ENCODE assay signal across 15 mouse cellular contexts in the genomic region with DNA sequence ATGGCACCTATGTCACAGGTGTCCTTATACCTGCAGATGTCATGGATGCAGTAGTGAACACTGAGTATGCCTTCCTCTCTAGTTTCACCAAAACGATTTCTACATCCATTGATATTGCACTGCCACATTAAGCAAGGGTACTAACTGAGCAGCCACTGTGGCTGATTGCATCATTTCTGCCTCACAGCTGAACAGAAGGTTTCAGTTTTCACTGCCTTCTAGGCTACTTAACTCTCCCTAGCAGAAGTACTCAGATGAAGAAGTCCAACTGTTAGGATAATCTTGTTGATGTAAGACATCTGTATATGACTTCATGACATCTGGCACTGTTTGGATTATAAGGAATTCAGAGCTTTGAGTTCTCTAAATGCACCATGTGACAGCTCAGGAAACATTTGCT.
DNase-seq lines count a peak whose midpoint lies in the region; ATAC-seq lines count a peak whose summit lies in the region.
"Had no signal": no experiment of that assay in that cellular context is flagged by ENCODE, and none has a peak within 500 bp of the region (broad histone marks: within the 10 kb centered on the region; RNA-seq: fewer than 3 reads in every experiment).

No protein-coding gene starts in this region.

- WGBS in kidney, embryonic 16.5 days = 34% methylated on average over 1 of the region's 1 CpGs
- 44% methylated on average over 1 of the region's 1 CpGs for WGBS in lung, embryonic 16.5 days

- H3K9me3 ChIP-seq in kidney, embryonic 16.5 days (ENCODE audit: low read length) = peaks cover 6% of the 10 kb centered on the region
- H3K9me3 ChIP-seq in lung, embryonic 16.5 days (ENCODE audit: control insufficient read depth, low read length) = peaks cover 6% of the 10 kb centered on the region

- H3K4me3 ChIP-seq in kidney, embryonic 16.5 days (ENCODE audit: low read length) = no peak overlapping the region
- no peak overlapping the region for H3K4me3 ChIP-seq in lung, embryonic 16.5 days (ENCODE audit: low read length)
- H3K4me3 ChIP-seq: heart, embryonic 13.5 days; neural tube, embryonic 12.5 days had no signal

- no peak overlapping the region for H3K27ac ChIP-seq in kidney, embryonic 16.5 days (ENCODE audit: low read length)
- H3K27ac ChIP-seq in lung, embryonic 16.5 days (ENCODE audit: low read length) = no peak overlapping the region
- H3K27ac ChIP-seq: heart, embryonic 13.5 days; neural tube, embryonic 12.5 days had no signal

- H3K4me1 ChIP-seq in kidney, embryonic 16.5 days (ENCODE audit: insufficient read depth, low read length) = no peaks in the 10 kb centered on the region
- H3K4me1 ChIP-seq in lung, embryonic 16.5 days (replicated peaks; ENCODE audit: control insufficient read depth, insufficient read depth, low read length) = no peaks in the 10 kb centered on the region
- H3K4me1 ChIP-seq: neural tube, embryonic 12.5 days had no signal

- H3K9ac ChIP-seq in kidney, embryonic 16.5 days (replicated peaks; ENCODE audit: low read length) = no peak overlapping the region
- H3K9ac ChIP-seq in lung, embryonic 16.5 days (ENCODE audit: low read length) = no peak overlapping the region
- H3K9ac ChIP-seq: heart, embryonic 13.5 days; neural tube, embryonic 12.5 days had no signal

- no peak overlapping the region for H3K4me2 ChIP-seq in kidney, embryonic 16.5 days (replicated peaks; ENCODE audit: low read depth, low read length)
- H3K4me2 ChIP-seq in lung, embryonic 16.5 days (ENCODE audit: low read depth, low read length) = no peak overlapping the region
- H3K4me2 ChIP-seq: heart, embryonic 13.5 days; neural tube, embryonic 12.5 days had no signal

- H3K27me3 ChIP-seq in kidney, embryonic 16.5 days (ENCODE audit: insufficient read depth, low read length) = no peaks in the 10 kb centered on the region
- no peaks in the 10 kb centered on the region for H3K27me3 ChIP-seq in lung, embryonic 16.5 days (ENCODE audit: control insufficient read depth, insufficient read depth, low read depth, low read length)
- H3K27me3 ChIP-seq: heart, embryonic 13.5 days; neural tube, embryonic 12.5 days had no signal

- H3K36me3 ChIP-seq in kidney, embryonic 16.5 days (ENCODE audit: insufficient read depth, low read length) = no peaks in the 10 kb centered on the region
- H3K36me3 ChIP-seq in lung, embryonic 16.5 days (ENCODE audit: control insufficient read depth, insufficient read depth, low read length) = no peaks in the 10 kb centered on the region
- H3K36me3 ChIP-seq: heart, embryonic 13.5 days; neural tube, embryonic 12.5 days had no signal

- DNase-seq in frontal cortex, postnatal 14 days (ENCODE audit: low spot score in 2 of 2) = no peak
- no peak for DNase-seq in kidney, adult 8-10 months
- peak; percentile 14 for DNase-seq in 416B (ENCODE audit: low read depth)
- DNase-seq in urinary bladder, postnatal 4 days (ENCODE audit: low spot score in 2 of 2) = no peak
- no peak for DNase-seq in right cerebral cortex, adult 18-20 months
- DNase-seq: adrenal gland, postnatal 14 days; B cell, adult 2 months; layer of hippocampus, postnatal 36 days had no signal

- ATAC-seq in frontal cortex, adult (ENCODE audit: low TSS enrichment) = 0 out of 2 replicates have a peak, but pooled peaks have one; percentile 41
- peak; percentile 74; the same call in 1 of the 2 replicates for ATAC-seq in kidney, embryonic 16.5 days (ENCODE audit: low FRiP score, low TSS enrichment)
- ATAC-seq in lung, embryonic 16.5 days (ENCODE audit: low read depth) = peak; percentile 77
- ATAC-seq: hindbrain, embryonic 16.5 days; midbrain, embryonic 16.5 days had no signal
